Mouse (Mus musculus) G1E-ER4 (cell line): ENCODE measurements around the gene Tubg1. TPM values are rescaled to one million over a fixed set of nuclear protein-coding genes. Genes with fewer than 3 reads are reported as not detected.

ENCODE experiments used
- GATA1 ChIP-seq: IDR thresholded peaks from one replicate; pipeline ENCODE4 v1.8.0; 2012; ENCODE audit warnings: low read length, inconsistent platforms
- polyA plus RNA-seq: library from polyadenylated mRNA; stranded (reverse); fragments of >175 nt; gene quantifications from 2 replicates; pipeline ENCODE4 v1.2.3, GENCODE M21; 2012

Tubg1 gene
- 107 and 114 TPM in 2 replicates for polyA plus RNA-seq

- TF ChIP-seq GATA1: no peak
Measured at GRCm38 (mm10) chr11:101119761-101120544, at the start of gene Tubg1, which contains the start of gene Retreg3. Gene Tubg1, plus strand, starts transcription at chr11:101119938. Gene Retreg3, minus strand, starts transcription at chr11:101119893.

GRCm38 (mm10) chr11:101070189-101070527 lies 49.6 kb upstream of the Tubg1 start:
- no peak for TF ChIP-seq GATA1

- TF ChIP-seq GATA1: no peak
Measured at GRCm38 (mm10) chr11:101070987-101071386, 48.8 kb upstream of the Tubg1 start.

GRCm38 (mm10) chr11:101071810-101072428 lies 47.8 kb upstream of the Tubg1 start:
- no peak for TF ChIP-seq GATA1

- TF ChIP-seq GATA1: no peak
Measured at GRCm38 (mm10) chr11:101078121-101078520, 41.6 kb upstream of the Tubg1 start, which contains the start of gene Hsd17b1. Gene Hsd17b1, plus strand, starts transcription at chr11:101078411.

- TF ChIP-seq GATA1: no peak
Measured at GRCm38 (mm10) chr11:101079746-101080145, 40.0 kb upstream of the Tubg1 start.

GRCm38 (mm10) chr11:101080421-101080820 lies 39.3 kb upstream of the Tubg1 start:
- TF ChIP-seq GATA1: no peak

GRCm38 (mm10) chr11:101081659-101082058 lies 38.1 kb upstream of the Tubg1 start:
- TF ChIP-seq GATA1: no peak

- TF ChIP-seq GATA1: no peak
Measured at GRCm38 (mm10) chr11:101082208-101083082, 37.3 kb upstream of the Tubg1 start, which contains the start of gene Coasy. Gene Coasy, plus strand, starts transcription at chr11:101082565.

GRCm38 (mm10) chr11:101083083-101083697 lies 36.5 kb upstream of the Tubg1 start:
- TF ChIP-seq GATA1: no peak

GRCm38 (mm10) chr11:101084246-101084645 lies 35.5 kb upstream of the Tubg1 start:
- no peak for TF ChIP-seq GATA1

GRCm38 (mm10) chr11:101084811-101085210 lies 34.9 kb upstream of the Tubg1 start:
- TF ChIP-seq GATA1: no peak

- no peak for TF ChIP-seq GATA1
Measured at GRCm38 (mm10) chr11:101085617-101086322, 34.0 kb upstream of the Tubg1 start.

GRCm38 (mm10) chr11:101086323-101086674 lies 33.4 kb upstream of the Tubg1 start:
- TF ChIP-seq GATA1: no peak

- no peak for TF ChIP-seq GATA1
Measured at GRCm38 (mm10) chr11:101086756-101087681, 32.7 kb upstream of the Tubg1 start, which contains the start of gene Mlx. Gene Mlx, plus strand, starts transcription at chr11:101087277.
